Mouse (Mus musculus) lung, embryonic 16.5 days (tissue): ENCODE measurements at regions not wholly inside any gene's neighbourhood (a gene's known extent, or its start where the extent isn't known, plus 50 kb on each side); places are given as distances from the start of the nearest gene placed in this dataset.

ENCODE experiments used
- ATAC-seq: fragments of 200-750 bp; cut with Nextera tagmentation; 2 replicates; pipeline ENCODE4 v1.8.0; 2017; ENCODE audit warnings: low read depth, mild to moderate bottlenecking, moderate library complexity
- H3K27ac ChIP-seq: fragments of 300-500 bp; sonication (generic); 2 replicates; pipeline ENCODE4 v1.5.1; 2014; ENCODE audit warnings: mild to moderate bottlenecking, control low read depth, low read length
- H3K27me3 ChIP-seq: fragments of 300-500 bp; sonication (generic); 2 replicates; pipeline ENCODE4 v1.6.1; 2014; ENCODE audit warnings: low read depth, low read length, mixed read lengths; ENCODE audit not compliant: control insufficient read depth, insufficient read depth
- H3K36me3 ChIP-seq: fragments of 300-500 bp; sonication (generic); 2 replicates; pipeline ENCODE4 v1.6.1; 2014; ENCODE audit warnings: low read length; ENCODE audit not compliant: control insufficient read depth, insufficient read depth
- H3K4me1 ChIP-seq: fragments of 300-500 bp; sonication (generic); replicated peaks from 2 replicates; pipeline ENCODE4 v1.6.1; 2014; ENCODE audit warnings: low read length, mixed read lengths; ENCODE audit not compliant: control insufficient read depth, insufficient read depth
- H3K4me2 ChIP-seq: fragments of 300-500 bp; sonication (generic); 2 replicates; pipeline ENCODE4 v1.6.1; 2014; ENCODE audit warnings: low read depth, low read length, control low read depth
- H3K4me3 ChIP-seq: fragments of 300-500 bp; sonication (generic); 2 replicates; pipeline ENCODE4 v1.5.1; 2014; ENCODE audit warnings: mild to moderate bottlenecking, low read length, control low read depth
- H3K9ac ChIP-seq: fragments of 300-500 bp; sonication (generic); 2 replicates; pipeline ENCODE4 v1.6.1; 2014; ENCODE audit warnings: low read length, control low read depth
- H3K9me3 ChIP-seq: fragments of 300-500 bp; sonication (generic); 2 replicates; pipeline ENCODE4 v1.6.1; 2016; ENCODE audit warnings: low read length; ENCODE audit not compliant: control insufficient read depth
- WGBS: fragments of 180-500 bp; shearing (Covaris S2); extraction: QIAGEN DNeasy Blood & Tissue Kit; methylation state at CpG from one replicate; pipeline ENCODE4 v1.1.7; 2014; 5-methylcytosine and 5-hydroxymethylcytosine counted together

DNA sequence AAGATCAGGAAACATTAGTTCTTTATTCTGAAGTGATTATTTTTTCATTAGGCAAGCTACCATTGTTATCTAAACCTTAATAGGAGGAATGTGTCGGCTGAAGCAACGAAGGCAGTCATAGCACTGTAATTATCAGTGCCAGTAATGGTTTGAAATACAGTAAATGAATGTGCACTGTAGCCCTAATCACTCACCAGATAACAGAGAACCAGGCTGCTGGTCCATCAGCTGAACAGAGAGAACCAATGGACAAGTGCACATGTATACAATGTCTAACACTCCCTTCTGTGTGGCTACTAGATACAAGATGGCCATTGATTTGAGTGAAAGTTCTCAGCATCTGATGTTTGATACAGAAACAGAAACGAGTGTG lies 294.6 kb upstream of the Ano5 start:
- WGBS = 71% methylated on average over 3 of the region's 3 CpGs
- Histone ChIP-seq H3K4me2 (no peak overlapping the region), H3K4me1 (no peaks in the 10 kb centered on the region), H3K9ac (no peak overlapping the region), H3K9me3 (no peaks in the 10 kb centered on the region), H3K27me3 (no peaks in the 10 kb centered on the region), H3K36me3 (no peaks in the 10 kb centered on the region), H3K4me3 (no peak overlapping the region), H3K27ac (no peak overlapping the region)
- no peak for ATAC-seq

DNA sequence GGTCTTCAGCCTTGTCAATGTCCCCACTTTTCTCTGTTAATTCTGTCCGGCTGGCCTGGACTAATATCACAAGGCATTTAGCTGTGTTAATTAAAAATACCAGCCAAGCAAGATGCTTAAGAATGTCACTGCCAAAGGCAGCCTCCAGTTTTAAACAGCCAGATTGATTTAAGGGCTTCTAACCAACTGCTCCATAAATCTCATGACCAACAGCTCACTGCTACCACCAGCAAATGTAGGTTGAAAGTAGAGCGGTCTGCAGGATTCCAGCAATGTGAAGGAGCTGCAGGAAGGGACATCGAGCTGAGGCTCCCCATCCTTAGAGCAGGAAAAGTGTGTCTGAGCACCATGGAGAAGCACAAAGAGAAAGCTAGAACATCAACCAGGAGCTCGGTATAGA lies 289.5 kb upstream of the Ano5 start:
- Histone ChIP-seq H3K36me3 (no peaks in the 10 kb centered on the region), H3K9ac (no peak overlapping the region), H3K4me2 (no peak overlapping the region), H3K4me3 (no peak overlapping the region), H3K9me3 (no peaks in the 10 kb centered on the region), H3K27ac (no peak overlapping the region), H3K27me3 (no peaks in the 10 kb centered on the region), H3K4me1 (no peaks in the 10 kb centered on the region)
- 77% methylated on average over 4 of the region's 4 CpGs for WGBS
- ATAC-seq = no peak

DNA sequence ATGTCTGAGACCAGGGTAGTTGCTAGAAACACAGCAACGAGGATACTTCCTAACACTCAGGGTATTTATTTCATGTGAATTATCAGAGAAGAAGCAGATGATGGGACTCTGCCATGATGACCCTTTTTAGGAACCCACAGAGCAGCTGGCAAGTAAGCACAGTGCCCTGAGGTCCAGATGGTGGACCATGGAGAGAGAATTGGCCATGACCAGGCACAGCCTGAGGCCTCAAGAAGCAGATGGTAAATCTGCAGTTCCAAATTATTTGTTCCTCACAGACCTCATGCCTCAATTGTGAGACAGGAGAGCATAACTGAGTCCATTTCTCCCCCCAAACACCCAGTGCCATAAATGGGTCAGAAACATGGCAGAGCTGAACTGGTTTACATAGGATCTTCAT lies 289.0 kb upstream of the Ano5 start:
- Histone ChIP-seq H3K27ac (no peak overlapping the region), H3K4me2 (no peak overlapping the region), H3K9me3 (no peaks in the 10 kb centered on the region), H3K4me1 (no peaks in the 10 kb centered on the region), H3K27me3 (no peaks in the 10 kb centered on the region), H3K9ac (no peak overlapping the region), H3K4me3 (no peak overlapping the region), H3K36me3 (no peaks in the 10 kb centered on the region)
- WGBS = 61% methylated on average over 1 of the region's 1 CpGs
- no peak for ATAC-seq

DNA sequence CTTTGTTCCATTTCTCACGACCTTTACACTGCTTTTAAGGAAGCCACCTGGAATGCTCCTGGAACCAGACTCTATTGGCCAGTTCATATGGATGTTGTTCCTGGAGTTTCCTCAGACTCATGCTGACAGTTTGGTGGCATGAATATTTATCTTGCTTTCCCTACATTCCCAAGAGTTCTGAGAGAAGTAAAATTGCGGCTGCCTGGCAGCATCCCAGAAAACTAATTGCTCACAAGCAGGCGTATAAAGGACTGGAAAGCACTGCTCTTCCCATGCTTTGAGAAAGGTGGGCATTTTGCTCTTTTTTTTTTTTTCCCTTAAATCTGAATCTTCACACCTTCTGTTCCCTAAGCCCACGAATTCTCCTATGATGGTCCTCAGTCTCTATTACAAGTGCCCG lies 283.7 kb upstream of the Ano5 start:
- H3K27me3 ChIP-seq = no peaks in the 10 kb centered on the region
- no peak overlapping the region for H3K4me2 ChIP-seq
- no peak overlapping the region for H3K27ac ChIP-seq
- ATAC-seq = no peak
- H3K36me3 ChIP-seq = no peaks in the 10 kb centered on the region
- H3K4me1 ChIP-seq = no peaks in the 10 kb centered on the region
- no peak overlapping the region for H3K9ac ChIP-seq
- no peaks in the 10 kb centered on the region for H3K9me3 ChIP-seq
- H3K4me3 ChIP-seq = no peak overlapping the region
- WGBS = 63% methylated on average over 5 of the region's 5 CpGs

DNA sequence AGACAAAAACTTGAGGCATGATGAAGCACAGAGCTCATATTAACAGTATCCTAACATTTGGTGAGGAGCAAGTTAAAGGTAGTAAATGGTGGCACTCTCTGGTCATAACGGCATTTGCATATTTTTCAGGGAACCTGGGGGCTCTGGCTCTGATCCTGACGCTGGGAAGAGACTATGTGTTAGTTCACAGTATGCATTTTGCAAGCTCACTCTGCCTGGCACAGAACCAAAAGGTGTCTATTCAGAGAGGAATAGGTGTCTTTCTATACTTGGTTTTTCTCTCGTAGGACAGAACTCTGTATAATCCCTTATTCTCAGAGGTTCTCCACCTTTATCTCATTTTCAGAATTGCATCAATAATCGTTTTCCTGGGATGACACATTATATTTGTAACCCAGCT lies 276.2 kb upstream of the Ano5 start:
- no peak overlapping the region for H3K4me2 ChIP-seq
- no peak for ATAC-seq

DNA sequence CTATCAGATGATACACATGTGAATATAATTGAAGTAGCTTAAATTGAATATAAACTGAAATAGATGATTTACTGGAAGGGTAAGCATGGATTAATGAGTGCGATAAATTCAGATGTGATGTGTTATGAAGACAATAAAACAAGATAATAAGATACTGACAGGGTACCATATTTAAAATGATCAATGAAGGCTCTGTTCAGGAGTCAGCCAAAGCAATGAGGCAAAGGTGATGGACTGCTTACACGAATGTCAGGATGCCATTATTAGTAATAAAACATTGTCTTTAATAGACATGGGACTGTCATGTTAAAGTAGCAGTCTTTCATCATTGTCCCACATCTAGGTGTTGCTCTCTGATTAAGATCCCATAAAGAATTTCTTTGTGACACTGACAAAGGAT lies 263.1 kb upstream of the Ano5 start:
- H3K27ac ChIP-seq = no peak overlapping the region

More for the DNA sequence above, 276.2 kb upstream of the Ano5 start:
- 69% methylated on average over 4 of the region's 4 CpGs for WGBS
- H3K9me3 ChIP-seq = no peaks in the 10 kb centered on the region
- no peaks in the 10 kb centered on the region for H3K4me1 ChIP-seq
- H3K36me3 ChIP-seq = no peaks in the 10 kb centered on the region
- no peak overlapping the region for H3K27ac ChIP-seq
- no peak overlapping the region for H3K9ac ChIP-seq
- H3K4me3 ChIP-seq = no peak overlapping the region
- H3K27me3 ChIP-seq = no peaks in the 10 kb centered on the region

DNA sequence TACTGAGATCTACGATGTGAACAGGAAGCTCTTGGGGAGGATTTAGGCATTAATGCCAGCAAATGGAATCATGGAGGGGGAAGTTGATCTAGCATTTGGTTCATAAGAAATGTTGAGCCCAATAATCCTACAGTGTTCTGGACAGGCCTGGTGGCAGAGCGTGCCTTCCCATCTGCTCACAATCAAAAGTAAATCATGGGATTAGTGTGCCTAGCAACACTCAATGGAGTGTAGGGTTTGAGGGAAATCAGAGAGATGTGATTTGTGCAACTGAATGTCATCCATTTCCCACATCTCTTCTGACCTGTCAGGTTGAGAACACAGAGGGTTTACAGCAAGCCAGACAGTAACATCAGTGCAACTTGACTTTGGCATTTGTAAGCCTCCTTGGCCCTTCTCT lies 256.4 kb upstream of the Ano5 start:
- H3K4me3 ChIP-seq = no peak overlapping the region
- no peaks in the 10 kb centered on the region for H3K9me3 ChIP-seq
- no peak for ATAC-seq
- H3K36me3 ChIP-seq = no peaks in the 10 kb centered on the region
- 67% methylated on average over 2 of the region's 2 CpGs for WGBS
- H3K4me2 ChIP-seq = no peak overlapping the region
- no peaks in the 10 kb centered on the region for H3K4me1 ChIP-seq
- H3K9ac ChIP-seq = no peak overlapping the region
- H3K27me3 ChIP-seq = no peaks in the 10 kb centered on the region
- H3K27ac ChIP-seq = no peak overlapping the region

More for the DNA sequence above, 263.1 kb upstream of the Ano5 start:
- Histone ChIP-seq H3K4me2 (no peak overlapping the region), H3K9me3 (no peaks in the 10 kb centered on the region), H3K27me3 (no peaks in the 10 kb centered on the region), H3K4me3 (no peak overlapping the region), H3K9ac (no peak overlapping the region), H3K36me3 (no peaks in the 10 kb centered on the region), H3K4me1 (no peaks in the 10 kb centered on the region)
- 70% methylated on average over 2 of the region's 2 CpGs for WGBS
- no peak for ATAC-seq

DNA sequence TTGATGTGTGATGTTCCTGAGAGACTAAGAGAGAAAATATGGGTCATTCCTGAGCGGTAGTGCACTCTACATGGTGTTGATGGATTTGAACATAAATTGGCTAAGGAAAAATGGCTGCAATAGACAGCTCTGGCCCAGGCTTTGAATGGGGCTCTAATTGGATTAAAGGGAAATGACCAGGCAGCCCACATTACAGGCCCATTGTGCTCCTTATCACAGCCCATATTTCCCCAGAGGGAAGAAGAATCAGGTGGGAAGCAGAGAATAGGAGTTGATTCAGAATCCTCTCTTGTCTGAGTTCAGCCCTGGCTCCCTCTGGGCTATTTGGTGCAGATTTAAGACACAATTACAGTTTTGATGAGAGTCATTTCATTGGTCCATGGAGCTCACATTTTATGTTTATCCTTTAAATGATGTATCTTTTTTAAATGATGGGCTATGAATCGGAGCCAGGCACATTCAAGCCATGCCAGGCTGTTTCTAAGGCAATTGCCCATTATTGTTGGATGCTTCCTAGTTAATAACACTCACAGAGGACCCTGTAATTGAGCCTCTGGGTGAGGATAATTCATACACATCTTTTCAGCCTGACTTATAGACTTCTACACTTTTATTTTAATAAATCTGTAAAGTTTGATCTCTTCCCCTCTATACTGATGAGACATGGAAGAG lies 251.5 kb upstream of the Ano5 start:
- no peaks in the 10 kb centered on the region for H3K36me3 ChIP-seq
- no peak overlapping the region for H3K27ac ChIP-seq
- H3K9me3 ChIP-seq = no peaks in the 10 kb centered on the region
- no peaks in the 10 kb centered on the region for H3K27me3 ChIP-seq
- no peak overlapping the region for H3K4me3 ChIP-seq
- H3K4me2 ChIP-seq = no peak overlapping the region
- no peaks in the 10 kb centered on the region for H3K4me1 ChIP-seq
- WGBS = 47% methylated on average over 2 of the region's 2 CpGs
- no peak for ATAC-seq
- H3K9ac ChIP-seq = no peak overlapping the region

DNA sequence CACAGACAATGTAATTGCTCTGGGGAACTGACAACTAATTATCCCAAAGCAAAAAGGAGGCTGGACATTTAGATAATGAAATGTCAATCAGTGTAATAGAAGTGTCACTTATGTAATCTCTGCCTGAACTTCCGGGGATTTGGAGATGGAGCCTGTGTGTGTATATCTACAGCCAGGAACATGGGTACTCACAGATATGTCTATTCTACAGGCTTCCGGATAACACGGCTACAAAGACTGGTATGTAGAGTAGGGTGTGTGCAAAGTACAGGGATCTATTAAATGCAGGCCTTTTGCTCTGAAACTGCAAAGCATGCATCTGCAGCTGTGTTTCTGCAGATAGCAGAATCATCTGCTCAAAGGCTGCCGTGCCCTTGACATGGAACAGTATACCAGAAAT lies 246.7 kb upstream of the Ano5 start:
- 64% methylated on average over 4 of the region's 4 CpGs for WGBS
- H3K36me3 ChIP-seq = no peaks in the 10 kb centered on the region
- H3K4me2 ChIP-seq = no peak overlapping the region
- no peak for ATAC-seq
- no peak overlapping the region for H3K27ac ChIP-seq
- no peaks in the 10 kb centered on the region for H3K4me1 ChIP-seq
- H3K4me3 ChIP-seq = no peak overlapping the region
- H3K27me3 ChIP-seq = no peaks in the 10 kb centered on the region
- H3K9me3 ChIP-seq = no peaks in the 10 kb centered on the region
- no peak overlapping the region for H3K9ac ChIP-seq

DNA sequence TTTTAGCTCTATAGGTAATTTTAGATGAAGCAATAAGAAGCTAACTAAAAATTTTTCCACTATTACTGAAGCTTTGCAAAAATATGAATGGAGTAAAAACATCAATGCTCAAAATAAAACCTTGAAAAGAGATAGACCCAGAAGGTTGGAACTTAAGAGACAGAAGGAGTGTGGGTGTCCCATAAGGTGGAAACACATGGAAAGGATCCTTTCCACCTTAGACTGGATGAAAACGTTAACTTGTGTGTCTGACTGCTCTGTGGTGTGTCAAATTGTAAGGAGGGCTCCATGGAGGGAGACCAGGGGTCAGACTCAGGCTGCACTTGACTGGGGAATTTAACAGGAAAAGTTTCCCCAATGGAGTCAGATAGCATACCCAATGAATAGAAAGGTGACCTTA lies 244.9 kb upstream of the Ano5 start:
- no peak overlapping the region for H3K4me2 ChIP-seq
- no peak for ATAC-seq
- 40% methylated on average over 1 of the region's 1 CpGs for WGBS
- H3K9me3 ChIP-seq = no peaks in the 10 kb centered on the region
- H3K27ac ChIP-seq = no peak overlapping the region
- no peak overlapping the region for H3K4me3 ChIP-seq
- H3K27me3 ChIP-seq = no peaks in the 10 kb centered on the region
- no peak overlapping the region for H3K9ac ChIP-seq
- H3K36me3 ChIP-seq = no peaks in the 10 kb centered on the region
- no peaks in the 10 kb centered on the region for H3K4me1 ChIP-seq
